Mouse (Mus musculus): Measurements from ENCODE around the gene Shank3. TPM values are rescaled to one million over a fixed set of nuclear protein-coding genes. Genes with fewer than 3 reads are reported as not detected.

Gene Shank3
- polyA plus RNA-seq, 1 experiment, result 10.2 TPM

- no peak for TF ChIP-seq POLR2A (IDR thresholded peaks at IDR 0.05; ENCODE audit: low read depth, low read length)
- no peak for TF ChIP-seq CTCF (IDR thresholded peaks at IDR 0.05; ENCODE audit: extremely low read depth, insufficient read length, insufficient replicate concordance, low read depth, low read length)
- Histone ChIP-seq H3K27me3 (ENCODE audit: control insufficient read depth, insufficient read depth, low read length) (peaks cover 25% of the 10 kb centered on the region), H3K4me1 (ENCODE audit: control insufficient read depth, insufficient read depth, insufficient read length, low read length) (peaks cover 12% of the 10 kb centered on the region), H3K27ac (ENCODE audit: insufficient read depth, low read depth, low read length) (no peak overlapping the region), H3K4me3 (ENCODE audit: low read depth, low read length) (no peak overlapping the region), H3K36me3 (ENCODE audit: control insufficient read depth, insufficient read depth, low read length) (no peaks in the 10 kb centered on the region)
- 73% methylated on average over 4 of the region's 4 CpGs for WGBS
Measured at GRCm38 (mm10) chr15:89496131-89496530, 3.3 kb upstream of the Shank3 start.

- no peak for TF ChIP-seq CTCF (IDR thresholded peaks at IDR 0.05; ENCODE audit: extremely low read depth, insufficient read length, insufficient replicate concordance, low read depth, low read length)
- no peak for TF ChIP-seq POLR2A (IDR thresholded peaks at IDR 0.05; ENCODE audit: low read depth, low read length)
- Histone ChIP-seq H3K36me3 (ENCODE audit: control insufficient read depth, insufficient read depth, low read length) (no peaks in the 10 kb centered on the region), H3K27ac (ENCODE audit: insufficient read depth, low read depth, low read length) (no peak overlapping the region), H3K27me3 (ENCODE audit: control insufficient read depth, insufficient read depth, low read length) (peaks cover 25% of the 10 kb centered on the region), H3K4me3 (ENCODE audit: low read depth, low read length) (no peak overlapping the region), H3K4me1 (ENCODE audit: control insufficient read depth, insufficient read depth, insufficient read length, low read length) (peaks cover 12% of the 10 kb centered on the region)
- WGBS, result 45% methylated on average over 2 of the region's 2 CpGs
Measured at GRCm38 (mm10) chr15:89496841-89497240, 2.6 kb upstream of the Shank3 start.

GRCm38 (mm10) chr15:89497391-89498048 is 1.9 kb upstream of the Shank3 start:
- peak overlapping the region; percentile 9; the same call in 1 of the 2 replicates for H3K27ac ChIP-seq (ENCODE audit: insufficient read depth, low read depth, low read length)
- peak overlapping the region; percentile 46 for H3K4me3 ChIP-seq (ENCODE audit: low read depth, low read length)
- H3K4me1 ChIP-seq (ENCODE audit: control insufficient read depth, insufficient read depth, insufficient read length, low read length), result peaks cover 12% of the 10 kb centered on the region
- no peaks in the 10 kb centered on the region for H3K36me3 ChIP-seq (ENCODE audit: control insufficient read depth, insufficient read depth, low read length)
- H3K27me3 ChIP-seq (ENCODE audit: control insufficient read depth, insufficient read depth, low read length), result peaks cover 25% of the 10 kb centered on the region
- TF ChIP-seq POLR2A (IDR thresholded peaks at IDR 0.05; ENCODE audit: low read depth, low read length) (no peak; the same call in 1 of the 2 replicates), CTCF (IDR thresholded peaks at IDR 0.05; ENCODE audit: extremely low read depth, insufficient read length, insufficient replicate concordance, low read depth, low read length) (no peak)
- WGBS, result 16% methylated on average over 4 of the region's 4 CpGs

- TF ChIP-seq POLR2A (IDR thresholded peaks at IDR 0.05; ENCODE audit: low read depth, low read length) (0 out of 2 replicates have a peak, but pooled peaks have one; percentile 35), CTCF (IDR thresholded peaks at IDR 0.05; ENCODE audit: extremely low read depth, insufficient read length, insufficient replicate concordance, low read depth, low read length) (no peak)
- WGBS, result 4% methylated on average over 41 of the region's 41 CpGs
- Histone ChIP-seq H3K36me3 (ENCODE audit: control insufficient read depth, insufficient read depth, low read length) (no peaks in the 10 kb centered on the region), H3K27ac (ENCODE audit: insufficient read depth, low read depth, low read length) (peak overlapping the region; percentile 36; the same call in 1 of the 2 replicates), H3K4me1 (ENCODE audit: control insufficient read depth, insufficient read depth, insufficient read length, low read length) (peaks cover 12% of the 10 kb centered on the region), H3K4me3 (ENCODE audit: low read depth, low read length) (peak overlapping the region; percentile 46), H3K27me3 (ENCODE audit: control insufficient read depth, insufficient read depth, low read length) (peaks cover 25% of the 10 kb centered on the region)
Measured at GRCm38 (mm10) chr15:89498049-89498960, 1.1 kb upstream of the Shank3 start.

- Histone ChIP-seq H3K4me3 (ENCODE audit: low read depth, low read length) (peak overlapping the region; percentile 58), H3K36me3 (ENCODE audit: control insufficient read depth, insufficient read depth, low read length) (no peaks in the 10 kb centered on the region), H3K27me3 (ENCODE audit: control insufficient read depth, insufficient read depth, low read length) (peaks cover 25% of the 10 kb centered on the region), H3K4me1 (ENCODE audit: control insufficient read depth, insufficient read depth, insufficient read length, low read length) (peaks cover 12% of the 10 kb centered on the region), H3K27ac (ENCODE audit: insufficient read depth, low read depth, low read length) (no peak overlapping the region)
- TF ChIP-seq CTCF (IDR thresholded peaks at IDR 0.05; ENCODE audit: extremely low read depth, insufficient read length, insufficient replicate concordance, low read depth, low read length) (no peak), POLR2A (IDR thresholded peaks at IDR 0.05; ENCODE audit: low read depth, low read length) (no peak)
- under 1% methylated on average over 34 of the region's 60 CpGs for WGBS
Measured at GRCm38 (mm10) chr15:89499784-89500220, 379 bp downstream of the Shank3 start.

GRCm38 (mm10) chr15:89500221-89500791 is 883 bp downstream of the Shank3 start:
- no peak for TF ChIP-seq POLR2A (IDR thresholded peaks at IDR 0.05; ENCODE audit: low read depth, low read length)
- TF ChIP-seq CTCF (IDR thresholded peaks at IDR 0.05; ENCODE audit: extremely low read depth, insufficient read length, insufficient replicate concordance, low read depth, low read length), result no peak
- Histone ChIP-seq H3K27me3 (ENCODE audit: control insufficient read depth, insufficient read depth, low read length) (peaks cover 25% of the 10 kb centered on the region), H3K4me1 (ENCODE audit: control insufficient read depth, insufficient read depth, insufficient read length, low read length) (peaks cover 12% of the 10 kb centered on the region), H3K27ac (ENCODE audit: insufficient read depth, low read depth, low read length) (no peak overlapping the region), H3K36me3 (ENCODE audit: control insufficient read depth, insufficient read depth, low read length) (no peaks in the 10 kb centered on the region), H3K4me3 (ENCODE audit: low read depth, low read length) (peak overlapping the region; percentile 58)
- 6% methylated on average over 35 of the region's 35 CpGs for WGBS
